Mouse (Mus musculus) heart, adult 2 months (tissue): Measurements from ENCODE around the gene Eci1. TPM values are rescaled to one million over a fixed set of nuclear protein-coding genes. Genes with fewer than 3 reads are reported as not detected.
A peak's percentile ranks its signal among the peaks of the same experiment; 100 is the strongest.

Experiments
- DNase-seq, 2 experiments: peaks; one replicate each; pipeline ENCODE4 v3.0.0; 2021
- H3K27ac ChIP-seq: fragments of 200-600 bp; 2 replicates; pipeline ENCODE4 v1.8.1; 2022
- H3K27me3 ChIP-seq: fragments of 200-500 bp; 2 replicates; pipeline ENCODE4 v1.6.1; 2012; ENCODE audit warnings: mild to moderate bottlenecking, low read length, inconsistent platforms, mixed read lengths; ENCODE audit not compliant: control insufficient read depth, insufficient read depth
- H3K36me3 ChIP-seq: fragments of 200-500 bp; 2 replicates; pipeline ENCODE4 v1.6.1; 2012; ENCODE audit warnings: low read length, inconsistent platforms; ENCODE audit not compliant: control insufficient read depth, insufficient read depth
- H3K4me1 ChIP-seq: fragments of 200-500 bp; 2 replicates; pipeline ENCODE4 v1.6.1; 2011; ENCODE audit warnings: low read length; ENCODE audit not compliant: control insufficient read depth, insufficient read depth
- H3K4me3 ChIP-seq: fragments of 200-600 bp; 2 replicates; pipeline ENCODE4 v1.8.1; 2022
- H3K79me2 ChIP-seq: fragments of 200-500 bp; replicated peaks from 2 replicates; pipeline ENCODE4 v1.6.1; 2012; ENCODE audit warnings: mild to moderate bottlenecking, inconsistent platforms, low read length, moderate library complexity, mixed read lengths; ENCODE audit not compliant: control insufficient read depth, insufficient read depth
- H3K9ac ChIP-seq: fragments of 200-500 bp; 2 replicates; pipeline ENCODE4 v1.6.1; 2012; ENCODE audit warnings: low read depth, mild to moderate bottlenecking, control low read depth, inconsistent platforms, low read length, mixed read lengths
- CTCF ChIP-seq: fragments of 200-600 bp; IDR thresholded peaks from 2 replicates; pipeline ENCODE4 v1.8.1; 2022; ENCODE audit warnings: antibody characterized with exemption, mild to moderate bottlenecking, moderate library complexity
- EP300 ChIP-seq: fragments of 200-500 bp; IDR thresholded peaks from 2 replicates; pipeline ENCODE4 v1.6.1; 2011; ENCODE audit warnings: low read depth, low read length, control low read depth; ENCODE audit not compliant: insufficient read depth
- POLR2A ChIP-seq: fragments of 200-500 bp; IDR thresholded peaks from 2 replicates; pipeline ENCODE4 v1.6.1; 2011; ENCODE audit warnings: mild to moderate bottlenecking, low read depth, low read length, control low read depth; ENCODE audit not compliant: insufficient read depth
- WGBS: fragments of 180-500 bp; shearing (Covaris S2); methylation state at CpG from one replicate; pipeline ENCODE4 v1.1.7; 2018; 5-methylcytosine and 5-hydroxymethylcytosine counted together
- intact Hi-C: fragments of 180-260 bp; cut with DNase I; formaldehyde crosslinking; loops from one replicate; pipeline ENCODE4 v1.15.1; 2025
- polyA plus RNA-seq: library from polyadenylated mRNA; depleted of rRNA; stranded (reverse); fragments of >200 nt; gene quantifications from 2 replicates; pipeline ENCODE4 v1.2.3, GENCODE M21; 2012
- total RNA-seq, 2 experiments: library from RNA; stranded (reverse); gene quantifications; 2 replicates each; pipeline ENCODE4 v1.2.3; 2021

Gene Eci1
- total and polyA plus RNA-seq, 3 experiments: 414 to 487 (median 421) TPM

DNA sequence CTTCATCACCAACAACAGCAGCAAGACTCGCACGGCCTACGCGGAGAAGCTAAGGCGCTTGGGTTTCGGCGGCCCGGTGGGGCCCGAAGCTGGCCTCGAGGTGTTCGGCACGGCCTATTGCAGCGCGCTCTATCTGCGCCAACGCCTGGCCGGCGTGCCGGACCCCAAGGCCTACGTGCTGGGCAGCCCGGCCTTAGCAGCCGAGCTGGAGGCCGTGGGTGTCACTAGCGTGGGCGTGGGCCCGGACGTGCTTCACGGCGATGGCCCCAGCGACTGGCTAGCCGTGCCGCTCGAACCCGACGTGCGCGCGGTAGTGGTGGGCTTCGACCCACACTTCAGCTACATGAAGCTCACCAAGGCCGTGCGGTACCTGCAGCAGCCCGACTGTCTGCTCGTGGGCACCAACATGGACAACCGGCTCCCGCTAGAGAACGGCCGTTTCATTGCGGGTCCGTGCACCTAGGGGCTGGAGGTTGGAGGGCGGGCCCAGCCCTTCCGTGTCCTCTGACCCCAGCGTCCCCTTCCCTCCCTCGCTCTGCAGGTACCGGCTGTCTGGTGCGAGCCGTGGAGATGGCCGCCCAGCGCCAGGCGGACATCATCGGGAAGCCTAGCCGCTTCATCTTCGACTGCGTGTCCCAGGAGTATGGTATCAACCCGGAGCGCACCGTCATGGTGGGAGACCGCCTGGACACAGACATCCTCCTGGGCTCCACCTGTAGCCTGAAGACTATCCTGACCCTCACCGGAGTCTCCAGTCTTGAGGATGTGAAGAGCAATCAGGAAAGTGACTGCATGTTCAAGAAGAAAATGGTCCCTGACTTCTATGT is 44.5 kb downstream of the Eci1 start:
- TF ChIP-seq CTCF (no peak), EP300 (no peak), POLR2A (no peak)
- intact Hi-C loops: loop anchor here (1.0 kb wide), 1 partner anchor 7 kb away; no protein-coding TSS in a partner anchor
- H3K27me3 ChIP-seq: no peaks in the 10 kb centered on the region
- 1% methylated on average over 68 of the region's 68 CpGs for WGBS
- H3K27ac ChIP-seq: peak overlapping the region; percentile 97
- H3K9ac ChIP-seq: peak overlapping the region; percentile 88
- DNase-seq: no peak
- peaks cover 1% of the 10 kb centered on the region; the same call in 1 of the 2 replicates for H3K36me3 ChIP-seq
- peak overlapping the region; percentile 71 for H3K4me3 ChIP-seq
- H3K79me2 ChIP-seq: peaks cover 2% of the 10 kb centered on the region
- peaks cover 11% of the 10 kb centered on the region for H3K4me1 ChIP-seq

DNA sequence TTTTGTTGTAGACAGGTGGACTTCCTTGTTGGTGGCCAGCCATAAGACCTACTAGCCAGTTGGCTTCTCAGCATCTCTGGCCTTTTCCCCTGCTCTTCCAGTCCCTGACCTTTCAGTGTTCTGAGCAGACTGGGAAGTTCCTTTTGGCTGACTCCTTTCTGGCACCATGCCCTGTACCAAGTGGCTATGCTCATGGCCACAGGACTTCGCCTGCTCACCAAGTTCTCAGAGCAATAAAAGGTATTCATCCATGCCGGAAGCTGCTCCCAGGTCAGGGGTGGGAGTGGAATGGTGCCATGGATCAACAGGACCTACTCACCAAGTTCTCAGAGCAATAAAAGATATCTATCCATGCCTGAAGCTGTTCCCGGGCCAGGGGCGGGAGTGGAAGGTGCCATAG is 46.1 kb downstream of the Eci1 start:
- Histone ChIP-seq H3K4me1 (peaks cover 11% of the 10 kb centered on the region), H3K36me3 (peaks cover 1% of the 10 kb centered on the region; the same call in 1 of the 2 replicates), H3K4me3 (no peak overlapping the region), H3K27me3 (no peaks in the 10 kb centered on the region), H3K9ac (no peak overlapping the region), H3K79me2 (peaks cover 2% of the 10 kb centered on the region), H3K27ac (no peak overlapping the region)
- intact Hi-C loops: no loop called here
- whole genome bisulfite sequencing: 44% methylated on average over 4 of the region's 4 CpGs
- TF ChIP-seq EP300 (no peak), POLR2A (no peak), CTCF (no peak)
- peak; percentile 51 to 59 for DNase-seq

DNA sequence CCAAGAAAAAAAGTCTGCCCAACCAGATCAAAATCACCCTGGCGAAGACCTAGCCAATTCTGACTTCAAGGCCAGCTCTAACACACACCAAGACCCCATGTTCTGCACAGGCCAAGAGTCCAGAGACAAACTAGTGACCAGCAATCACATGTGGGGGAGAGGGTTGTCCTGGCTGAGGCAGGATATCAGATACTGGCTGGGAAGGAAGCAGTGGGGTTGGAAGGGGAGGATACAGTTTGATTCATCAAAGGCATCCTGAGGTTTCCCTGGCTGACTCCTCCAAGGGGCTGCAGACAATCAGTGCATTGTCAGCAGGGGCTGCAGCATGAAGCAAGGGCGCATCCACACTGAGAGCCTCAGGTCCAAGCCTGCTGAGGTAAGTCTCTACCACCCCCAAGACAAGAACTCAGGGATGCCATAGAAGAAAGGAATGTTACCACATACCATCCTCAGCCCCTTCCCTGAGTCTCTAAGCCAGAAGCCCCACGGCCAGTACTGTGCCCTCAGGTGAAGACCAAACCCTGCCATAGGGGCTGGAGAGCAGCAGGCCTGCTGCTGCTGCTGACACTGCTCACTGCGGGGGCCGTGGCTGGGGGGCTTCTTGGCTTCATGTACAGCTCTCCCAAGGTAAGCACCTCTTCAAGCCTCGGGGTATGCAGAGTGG is 47.3 kb downstream of the Eci1 start, which contains the start of gene Bricd5:
Gene Bricd5, plus strand, starts transcription at position 273 of the 664 bp plus-strand sequence.
- WGBS: 66% methylated on average over 6 of the region's 6 CpGs
- Histone ChIP-seq H3K4me1 (peaks cover 15% of the 10 kb centered on the region), H3K79me2 (peaks cover 2% of the 10 kb centered on the region), H3K4me3 (no peak within 1 kb of the TSS), H3K27me3 (no peaks in the 10 kb centered on the region), H3K36me3 (peaks cover 1% of the 10 kb centered on the region; the same call in 1 of the 2 replicates), H3K9ac (no peak within 1 kb of the TSS), H3K27ac (no peak within 1 kb of the TSS)
- DNase-seq: no peak
- TF ChIP-seq POLR2A: no peak
- no peak for TF ChIP-seq CTCF
- TF ChIP-seq EP300: no peak
- intact Hi-C loops: no loop called here

DNA sequence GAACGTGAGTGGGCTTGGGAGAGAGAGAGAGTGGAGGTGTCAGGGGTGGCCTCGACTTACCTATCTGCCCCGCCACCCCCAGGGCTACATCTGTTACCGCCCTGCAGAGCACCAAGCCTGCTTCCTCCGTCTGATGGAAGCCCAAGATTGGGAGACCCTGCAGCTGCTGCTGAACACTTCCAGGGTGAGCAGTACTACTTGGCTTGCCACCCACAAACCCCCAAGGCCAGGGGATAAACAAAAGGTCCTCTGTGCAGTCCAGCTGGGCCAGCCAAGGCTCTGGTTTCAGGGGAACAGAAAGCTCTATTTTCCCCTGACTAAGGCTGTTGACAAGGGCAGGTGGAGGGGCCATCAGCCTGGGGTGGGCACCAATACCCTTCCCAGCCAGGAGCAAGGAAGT is 48.1 kb downstream of the Eci1 start:
- no peak overlapping the region for H3K27ac ChIP-seq
- DNase-seq: no peak
- peaks cover 2% of the 10 kb centered on the region for H3K79me2 ChIP-seq
- intact Hi-C loops: no loop called here
- H3K4me3 ChIP-seq: no peak overlapping the region
- H3K4me1 ChIP-seq: peaks cover 15% of the 10 kb centered on the region
- TF ChIP-seq EP300 (no peak), POLR2A (no peak), CTCF (no peak)
- H3K9ac ChIP-seq: no peak overlapping the region
- 85% methylated on average over 5 of the region's 5 CpGs for WGBS
- peaks cover 1% of the 10 kb centered on the region; the same call in 1 of the 2 replicates for H3K36me3 ChIP-seq
- no peaks in the 10 kb centered on the region for H3K27me3 ChIP-seq

DNA sequence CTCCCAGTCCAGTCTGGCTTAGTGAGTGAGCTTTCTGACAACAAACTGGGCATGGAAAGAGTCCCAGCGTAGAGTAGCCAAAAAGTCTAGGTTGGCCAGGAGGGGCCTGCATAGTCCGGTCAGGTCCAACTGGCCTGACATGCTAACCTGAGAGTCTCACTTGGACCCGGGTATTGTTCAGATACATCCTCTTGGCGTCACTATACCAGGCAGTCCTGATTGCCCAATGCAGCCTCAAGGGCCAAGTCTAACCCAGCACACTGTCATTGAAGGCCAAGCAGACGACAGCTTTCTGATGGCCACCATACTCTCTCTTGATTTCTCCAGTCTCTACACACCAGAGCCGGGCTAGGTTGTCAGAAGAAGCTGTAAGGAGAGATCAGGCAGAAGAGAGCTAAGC is 49.1 kb downstream of the Eci1 start:
- Histone ChIP-seq H3K79me2 (peaks cover 2% of the 10 kb centered on the region), H3K27me3 (no peaks in the 10 kb centered on the region), H3K9ac (no peak overlapping the region), H3K4me3 (no peak overlapping the region), H3K36me3 (peaks cover 1% of the 10 kb centered on the region; the same call in 1 of the 2 replicates), H3K4me1 (peaks cover 15% of the 10 kb centered on the region), H3K27ac (no peak overlapping the region)
- WGBS: 87% methylated on average over 6 of the region's 6 CpGs
- no peak for DNase-seq
- intact Hi-C loops: loop anchor here (5.0 kb wide), 3 partner anchors 37 to 192 kb away; partner anchors contain the start of genes Traf7 and Zfp598
- no peak for TF ChIP-seq CTCF
- no peak for TF ChIP-seq POLR2A
- TF ChIP-seq EP300: no peak
